Mouse (Mus musculus) heart, postnatal 25 days (tissue): Measurements from ENCODE around the gene Map3k12. TPM values are rescaled to one million over a fixed set of nuclear protein-coding genes. Genes with fewer than 3 reads are reported as not detected.

ENCODE experiments used
- DNase-seq: peaks from one replicate; pipeline ENCODE4 v3.0.0; 2022; ENCODE audit warnings: low spot score
- intact Hi-C: fragments of 180-260 bp; cut with DNase I; formaldehyde crosslinking; loops from one replicate; pipeline ENCODE4 v1.15.1; 2025
- total RNA-seq, 2 experiments: library from RNA; stranded (reverse); gene quantifications; 2 replicates each; pipeline ENCODE4 v1.2.3; 2021

Gene Map3k12
- total RNA-seq, 2 experiments from 2014 or later: 3.2 to 4.5 TPM

GRCm38 (mm10) chr15:102468675-102469370 is 48.0 kb downstream of the Map3k12 start:
- intact Hi-C loops: no loop called here
- DNase-seq: no peak

- no peak for DNase-seq
- intact Hi-C loops: no loop called here
Observed at GRCm38 (mm10) chr15:102463666-102464065, 53.2 kb downstream of the Map3k12 start.

GRCm38 (mm10) chr15:102461430-102462075 is 55.3 kb downstream of the Map3k12 start:
- no peak for DNase-seq
- intact Hi-C loops: no loop called here

GRCm38 (mm10) chr15:102460971-102461370 is 55.9 kb downstream of the Map3k12 start:
- intact Hi-C loops: no loop called here
- no peak for DNase-seq

- intact Hi-C loops: no loop called here
- no peak for DNase-seq
Observed at GRCm38 (mm10) chr15:102460409-102460808, 56.5 kb downstream of the Map3k12 start.

GRCm38 (mm10) chr15:102459847-102460246 is 57.0 kb downstream of the Map3k12 start:
- no peak for DNase-seq
- intact Hi-C loops: no loop called here

GRCm38 (mm10) chr15:102459381-102459780 is 57.5 kb downstream of the Map3k12 start:
- intact Hi-C loops: no loop called here
- no peak for DNase-seq

- intact Hi-C loops: no loop called here
- DNase-seq: peak; percentile 80
Observed at GRCm38 (mm10) chr15:102458904-102459317, 58.0 kb downstream of the Map3k12 start, which contains the start of gene Prr13. Gene Prr13 (plus strand): TSS chr15:102459028.

GRCm38 (mm10) chr15:102458050-102458736 is 58.7 kb downstream of the Map3k12 start:
- intact Hi-C loops: no loop called here
- no peak for DNase-seq

GRCm38 (mm10) chr15:102455993-102456392 is 60.9 kb downstream of the Map3k12 start:
- no peak for DNase-seq
- intact Hi-C loops: no loop called here

- no peak for DNase-seq
- intact Hi-C loops: no loop called here
Observed at GRCm38 (mm10) chr15:102451666-102452430, 65.0 kb downstream of the Map3k12 start.

GRCm38 (mm10) chr15:102450928-102451327 is 65.9 kb downstream of the Map3k12 start:
- no peak for DNase-seq
- intact Hi-C loops: no loop called here

- intact Hi-C loops: no loop called here
- no peak for DNase-seq
Observed at GRCm38 (mm10) chr15:102449366-102449765, 67.5 kb downstream of the Map3k12 start.

Other genes starting within 250 kb of the Map3k12 start
- gene Gm9918, start 246.5 kb downstream of the Map3k12 start, total RNA-seq: not detected
- gene Mfsd5, start 237.6 kb downstream of the Map3k12 start, total RNA-seq: 10 to 100 TPM; 15.5 to 18.5 TPM
- gene Espl1, start 220.8 kb downstream of the Map3k12 start, total RNA-seq: 1 to 10 TPM in 1 of 2 experiments, under 1 TPM in 1; 0.65 to 1.9 TPM
- 100 to 1,000 TPM; 284 to 288 TPM for gene Pfdn5, start 190.9 kb downstream of the Map3k12 start, total RNA-seq
- 10 to 100 TPM; 21.3 to 23.1 TPM for gene Myg1, start 185.4 kb downstream of the Map3k12 start, total RNA-seq
- 10 to 100 TPM; 10.2 to 11.2 TPM for gene Aaas, start 166.3 kb downstream of the Map3k12 start, total RNA-seq
- gene Sp7, start 149.9 kb downstream of the Map3k12 start, total RNA-seq: not detected
- 10 to 100 TPM; 42.7 to 44.4 TPM for gene Sp1, start 110.9 kb downstream of the Map3k12 start, total RNA-seq
- gene Amhr2, start 71.7 kb downstream of the Map3k12 start, total RNA-seq: under 1 TPM; 0.68 to 0.84 TPM
- gene Prr13, start 58.0 kb downstream of the Map3k12 start, total RNA-seq: 10 to 100 TPM; 20.6 to 21.0 TPM
- 100 to 1,000 TPM; 458 to 504 TPM for gene Pcbp2, start 46.5 kb downstream of the Map3k12 start, total RNA-seq
- gene Gm10337, start 13.3 kb downstream of the Map3k12 start, total RNA-seq: not detected
- gene Tarbp2, start 1.1 kb upstream of the Map3k12 start, total RNA-seq: 10 to 100 TPM; 46.6 to 47.6 TPM
- gene Npff, start 7.9 kb upstream of the Map3k12 start, total RNA-seq: 1 to 10 TPM; 2.5 to 2.8 TPM
- not detected for gene Gm28047, start 108.0 kb upstream of the Map3k12 start, total RNA-seq
- 10 to 100 TPM; 45.9 to 56.2 TPM for gene Atf7, start 108.4 kb upstream of the Map3k12 start, total RNA-seq
- gene Atp5g2, start 155.3 kb upstream of the Map3k12 start, total RNA-seq: 10 to 100 TPM; 38.9 to 50.4 TPM
- 100 to 1,000 TPM in 1 of 2 experiments, 10 to 100 TPM in 1; 93.5 to 106 TPM for gene Calcoco1, start 205.1 kb upstream of the Map3k12 start, total RNA-seq